Mouse (Mus musculus) gastrocnemius, postnatal 4 days (tissue): ENCODE measurements around the gene Maea. TPM values are rescaled to one million over a fixed set of nuclear protein-coding genes. Genes with fewer than 3 reads are reported as not detected.
A peak's percentile ranks its signal among the peaks of the same experiment; 100 is the strongest.

Experiments used
- DNase-seq, 2 experiments: peaks; one replicate each; pipeline ENCODE4 v3.0.0; 2021 to 2022; ENCODE audit warnings: low spot score in 2 of 2, mixed read lengths in 2 of 2
- total RNA-seq, 2 experiments: library from RNA; stranded (reverse); gene quantifications; 2 replicates each; pipeline ENCODE4 v1.2.3; 2021

Maea gene
- total RNA-seq, 2 experiments from 2014 or later = 109 to 112 TPM

DNA sequence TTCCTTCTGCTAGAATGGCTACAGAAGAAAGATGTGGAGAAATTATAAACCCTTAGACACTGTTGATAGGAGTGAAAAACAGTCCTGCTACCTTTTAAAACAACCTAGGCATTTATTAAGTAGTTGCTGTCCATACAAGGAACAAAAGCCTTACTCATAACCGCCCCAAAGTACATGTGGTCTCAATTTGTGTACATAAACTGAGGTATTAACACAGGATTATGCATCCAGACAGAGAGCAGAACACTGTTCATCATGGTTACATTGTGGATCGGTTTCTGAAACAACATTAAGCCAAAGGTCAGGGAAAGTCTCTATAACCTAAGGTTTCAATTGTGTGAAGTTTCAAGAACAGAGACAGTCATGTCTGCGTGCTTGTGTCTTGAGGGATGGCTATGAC is 17.7 kb downstream of the Maea start:
- no peak for DNase-seq

DNA sequence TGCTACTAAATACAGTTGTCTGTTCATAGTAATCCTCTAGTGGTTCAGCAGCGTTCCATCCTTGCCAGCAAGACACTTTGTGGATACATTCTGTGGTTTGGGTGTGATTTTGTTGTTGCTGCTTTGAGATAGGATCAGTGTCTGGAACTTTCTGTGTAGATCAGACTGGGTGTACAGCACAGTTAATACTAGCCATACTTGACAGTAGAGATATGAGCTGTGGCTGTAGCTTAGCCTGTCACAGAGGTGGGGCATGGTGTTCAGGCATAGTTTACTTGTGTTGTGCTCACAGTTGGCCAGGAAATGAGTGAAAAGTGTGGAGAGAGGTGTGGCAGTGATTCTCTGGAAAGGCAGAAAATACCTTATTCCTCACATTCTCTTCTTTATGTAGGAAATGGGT is 22.2 kb downstream of the Maea start:
- no peak for DNase-seq

DNA sequence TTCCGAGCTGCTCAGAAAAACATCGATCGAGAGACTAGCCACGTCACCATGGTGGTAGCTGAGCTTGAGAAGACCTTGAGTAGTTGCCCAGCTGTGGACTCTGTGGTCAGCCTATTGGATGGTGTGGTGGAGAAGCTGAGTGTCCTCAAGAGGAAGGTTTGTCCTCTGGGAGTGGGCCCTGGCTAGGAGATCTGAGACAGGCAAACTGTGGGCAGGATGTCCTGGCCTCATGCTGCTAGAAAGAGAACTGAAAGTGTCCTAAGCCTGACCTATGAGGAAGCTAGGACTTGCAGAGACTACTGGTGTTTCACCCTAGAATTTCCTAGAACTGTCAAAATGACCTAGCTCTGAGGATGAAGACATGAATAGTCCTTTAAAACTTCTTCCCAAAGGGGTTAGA is 23.2 kb downstream of the Maea start:
- no peak for DNase-seq

DNA sequence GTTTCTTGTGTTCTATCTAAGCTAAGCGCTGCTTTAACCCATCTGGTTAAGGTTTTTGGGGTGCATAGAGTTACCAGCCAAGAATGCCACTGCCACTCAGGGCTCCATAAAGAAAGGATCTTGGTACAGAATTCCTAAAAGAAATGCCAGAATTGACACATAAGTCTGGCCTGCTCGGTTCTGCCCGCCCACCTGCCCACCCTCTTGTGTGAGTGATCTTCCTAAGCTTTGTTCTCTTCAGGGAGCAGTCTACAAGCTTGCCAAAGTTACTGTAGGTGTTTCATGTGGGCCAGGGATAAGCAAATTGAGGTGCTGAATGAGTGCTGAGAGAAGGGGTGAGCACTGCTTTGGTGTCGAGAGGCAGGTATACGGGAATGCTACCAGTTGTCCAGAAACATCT is 28.0 kb downstream of the Maea start:
- no peak for DNase-seq

DNA sequence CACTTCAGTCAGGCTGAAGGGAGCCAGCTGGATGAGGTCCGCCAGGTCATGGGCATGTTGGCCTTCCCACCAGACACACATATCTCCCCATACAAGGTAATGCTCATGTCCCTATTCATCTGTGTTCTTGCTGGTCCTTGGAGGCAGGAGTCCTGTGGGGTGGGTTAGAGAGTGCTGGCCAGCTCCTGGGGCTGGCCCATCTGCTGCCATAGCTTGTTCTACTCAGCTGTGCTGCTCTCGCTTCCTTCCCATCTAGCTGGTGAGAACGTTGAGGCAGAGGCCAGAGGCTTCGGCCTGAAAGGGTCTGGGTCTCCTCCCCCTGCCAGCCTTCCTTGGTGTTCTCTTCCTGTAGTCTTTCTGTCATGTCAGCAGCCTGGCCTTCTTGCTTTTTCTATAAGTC is 33.3 kb downstream of the Maea start:
- DNase-seq = no peak

DNA sequence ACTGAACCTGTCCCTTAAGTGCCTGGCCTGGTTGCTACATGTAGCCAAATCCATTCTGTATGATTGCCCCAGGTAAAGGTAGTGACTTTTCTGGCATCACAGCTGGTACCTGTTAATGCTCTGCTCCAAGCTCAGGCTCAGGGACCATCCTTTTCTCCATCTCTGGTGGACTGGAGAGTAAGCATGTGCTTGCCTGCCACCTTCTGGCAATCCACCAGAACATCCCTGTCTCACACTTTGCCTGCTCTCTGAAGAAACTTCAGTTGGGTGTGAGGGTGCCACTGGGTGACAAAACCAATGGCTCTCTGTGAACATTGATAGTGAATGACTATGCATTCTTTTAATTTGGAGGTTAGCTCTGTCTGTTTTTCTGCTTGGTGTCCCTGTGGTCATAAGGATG is 35.8 kb downstream of the Maea start:
- DNase-seq = no peak

DNA sequence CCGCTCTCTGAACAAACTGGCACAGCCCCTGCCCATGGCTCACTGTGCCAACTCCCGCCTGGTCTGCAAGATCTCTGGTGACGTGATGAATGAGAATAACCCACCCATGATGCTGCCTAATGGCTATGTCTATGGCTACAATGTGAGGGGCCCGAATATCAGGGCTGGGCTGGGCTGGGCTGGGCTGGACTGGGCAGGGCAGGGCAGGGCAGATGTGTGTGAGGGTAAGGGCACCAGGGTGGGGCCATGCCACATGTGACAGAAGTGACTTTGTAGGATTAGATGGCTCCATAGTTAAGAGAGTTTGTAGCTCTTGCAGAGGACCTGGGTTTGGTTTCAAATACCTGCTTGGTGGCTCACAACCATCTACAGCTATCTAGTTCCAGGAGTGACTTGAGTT is 36.4 kb downstream of the Maea start:
- DNase-seq = no peak

DNA sequence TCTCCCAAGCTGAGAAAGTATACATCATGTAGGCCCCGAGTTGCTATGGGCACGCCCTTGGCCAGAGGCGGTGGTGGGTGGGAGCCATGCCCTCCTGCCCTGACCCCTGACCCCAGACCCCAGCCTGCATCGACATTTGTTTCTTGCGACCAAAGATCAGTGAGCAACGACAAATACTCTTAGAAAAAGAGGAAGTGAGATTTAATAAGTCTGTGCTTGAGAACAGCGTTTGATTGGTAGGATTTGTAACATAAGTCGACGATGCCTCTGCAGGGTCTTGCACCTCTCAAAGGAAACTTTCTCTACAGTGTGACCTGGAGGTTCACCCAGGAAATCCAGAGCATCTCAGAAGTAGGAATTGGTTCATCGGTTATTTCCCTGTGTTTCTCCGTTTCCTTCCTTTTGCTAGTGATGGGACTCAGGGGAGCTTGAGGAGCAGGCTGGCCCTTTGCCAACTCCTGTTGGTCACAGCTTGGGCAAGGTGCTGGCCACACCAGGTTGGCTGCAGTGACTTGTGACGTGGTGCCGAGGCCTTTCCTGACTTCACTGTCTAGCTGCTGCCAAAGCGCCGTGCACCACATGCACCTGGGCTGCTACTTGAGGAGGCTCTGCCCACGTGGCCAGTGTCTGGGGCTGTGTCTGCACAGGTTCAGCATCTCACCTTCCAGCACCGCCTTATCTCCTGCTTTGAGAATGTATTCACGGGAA is 37.2 kb downstream of the Maea start:
- DNase-seq = no peak

DNA sequence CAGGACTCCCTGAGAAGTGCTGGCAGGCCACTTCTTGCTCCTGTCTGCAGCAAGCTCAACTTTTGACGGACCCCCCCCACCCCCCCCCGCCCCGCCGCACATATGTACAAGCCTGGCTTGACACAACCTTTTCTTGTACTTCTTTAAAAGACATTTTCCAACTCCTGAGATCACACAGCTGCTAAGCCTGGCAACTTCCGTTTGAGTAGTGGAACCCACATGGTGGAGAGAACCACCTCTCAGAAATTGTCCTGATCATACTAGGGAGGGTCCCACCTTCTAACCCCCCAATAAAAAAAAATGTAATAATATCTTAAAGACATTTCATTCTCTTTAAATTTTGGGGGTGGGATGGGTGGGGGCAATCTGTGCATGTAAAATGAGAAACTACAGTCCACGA is 41.9 kb downstream of the Maea start:
- DNase-seq = no peak

DNA sequence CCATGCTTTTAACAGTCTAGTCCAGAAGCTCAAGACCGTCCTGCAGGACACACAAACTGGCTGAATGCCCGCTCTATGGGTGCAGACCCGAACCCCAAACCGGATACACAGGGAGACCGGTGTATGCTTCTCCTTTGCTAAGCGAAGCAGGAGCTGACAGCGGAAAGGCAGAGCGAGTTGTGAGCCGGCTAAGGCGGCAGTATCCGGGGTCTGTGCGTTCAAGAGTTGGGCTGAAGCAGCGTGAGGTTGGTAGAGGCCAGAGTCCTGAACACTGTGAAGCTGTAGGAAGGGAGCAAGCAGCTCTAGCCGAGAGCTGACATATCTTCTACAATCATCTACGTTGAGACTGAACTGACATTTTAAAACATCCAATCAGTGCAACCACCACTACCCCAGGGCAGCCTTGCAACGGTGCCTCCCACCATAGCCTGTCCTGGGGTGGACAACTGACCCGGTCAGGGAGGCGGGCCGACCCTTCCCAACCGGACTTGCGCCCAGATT is 42.5 kb downstream of the Maea start:
- DNase-seq = peak in 1 of 2 experiments; percentile 40

DNA sequence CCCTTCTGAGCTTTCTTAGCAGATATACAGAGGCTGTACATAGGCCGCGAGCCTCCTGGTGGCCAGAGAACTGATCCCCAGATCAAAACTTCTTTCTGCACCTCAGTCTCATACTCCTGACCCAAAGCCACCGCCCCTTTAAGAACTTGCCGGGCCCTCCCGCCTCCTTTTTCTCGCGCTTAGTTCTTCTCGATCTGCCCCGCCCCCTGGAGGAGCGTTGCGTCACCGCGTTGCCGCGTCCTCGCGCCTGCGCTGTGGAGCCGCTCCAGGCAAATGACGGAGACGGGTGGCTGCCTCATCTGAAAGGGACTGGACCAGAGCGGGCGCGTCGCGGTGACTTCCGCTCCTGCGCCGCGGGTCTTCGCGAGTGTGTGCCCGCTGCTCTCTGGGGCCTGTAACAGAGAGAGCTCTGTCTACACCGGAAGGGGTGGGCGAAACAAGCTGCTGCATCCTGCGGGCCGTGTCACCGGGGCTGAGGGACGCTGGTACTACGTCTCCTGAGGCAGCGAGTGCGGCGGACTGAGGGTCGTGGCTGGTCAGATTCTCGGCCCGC is 43.1 kb downstream of the Maea start, which contains the start of gene Uvssa:
TSS of gene Uvssa (plus strand) at position 248 of the 553 bp plus-strand sequence.
- DNase-seq = peak; percentile 98 to 100

DNA sequence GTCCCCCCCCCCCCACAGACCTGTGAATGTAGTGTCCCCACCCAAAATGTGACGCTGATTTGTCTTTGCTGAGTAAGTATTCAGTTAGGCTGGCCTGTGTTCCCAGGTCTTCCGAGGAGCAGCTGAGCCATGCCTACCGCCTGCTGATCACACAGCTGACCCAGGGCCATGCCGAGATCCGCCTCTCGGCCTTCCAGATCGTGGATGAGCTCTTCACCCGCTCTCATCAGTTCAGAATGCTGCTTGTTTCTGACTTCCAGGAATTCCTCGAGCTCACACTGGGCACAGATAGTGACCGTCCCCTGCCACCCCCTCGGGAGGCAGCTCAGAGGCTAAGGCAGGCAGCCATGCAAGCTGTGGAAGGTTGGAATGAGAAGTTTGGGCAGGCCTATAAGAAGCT is 52.2 kb downstream of the Maea start:
- DNase-seq = no peak

DNA sequence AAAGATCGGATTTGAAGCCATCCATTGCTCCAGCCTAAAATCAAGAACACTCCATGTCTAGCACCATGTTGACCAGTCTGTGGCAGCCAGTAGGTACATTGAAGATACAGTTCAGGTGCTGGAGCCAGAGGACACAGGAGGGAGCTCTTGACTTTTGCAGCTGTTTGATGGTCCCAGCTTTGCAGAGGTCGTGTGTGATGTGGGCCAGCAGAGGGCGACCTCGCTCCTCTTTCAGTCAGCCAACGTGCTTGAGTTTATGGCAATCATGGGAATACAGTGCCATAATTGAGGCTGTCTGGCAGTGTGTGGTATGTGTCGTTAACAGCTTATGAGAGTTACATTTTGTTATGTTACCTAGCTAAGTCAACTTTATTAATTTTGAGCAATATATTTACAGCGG is 58.5 kb downstream of the Maea start:
- DNase-seq = peak; percentile 53 to 68

DNA sequence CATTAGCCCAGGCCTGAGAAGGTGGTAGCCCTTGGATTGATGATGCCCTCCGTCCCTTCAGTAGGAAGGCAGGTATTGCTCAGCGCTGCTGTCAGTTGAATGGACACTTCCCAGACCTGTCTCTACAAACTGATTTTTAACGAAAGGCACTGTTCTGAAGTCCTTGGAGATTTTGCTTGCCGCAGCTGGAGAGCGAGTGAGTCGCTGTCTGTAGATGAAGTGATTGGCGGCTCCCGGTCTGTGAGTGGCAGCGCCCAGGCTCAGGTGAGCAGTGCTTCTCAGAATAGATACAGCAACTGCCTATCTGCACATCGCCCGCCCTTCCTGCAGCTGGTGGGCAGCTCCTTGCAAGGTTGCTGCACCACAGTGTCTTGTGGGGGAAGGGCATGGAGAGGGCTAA is 60.4 kb downstream of the Maea start:
- DNase-seq = no peak

DNA sequence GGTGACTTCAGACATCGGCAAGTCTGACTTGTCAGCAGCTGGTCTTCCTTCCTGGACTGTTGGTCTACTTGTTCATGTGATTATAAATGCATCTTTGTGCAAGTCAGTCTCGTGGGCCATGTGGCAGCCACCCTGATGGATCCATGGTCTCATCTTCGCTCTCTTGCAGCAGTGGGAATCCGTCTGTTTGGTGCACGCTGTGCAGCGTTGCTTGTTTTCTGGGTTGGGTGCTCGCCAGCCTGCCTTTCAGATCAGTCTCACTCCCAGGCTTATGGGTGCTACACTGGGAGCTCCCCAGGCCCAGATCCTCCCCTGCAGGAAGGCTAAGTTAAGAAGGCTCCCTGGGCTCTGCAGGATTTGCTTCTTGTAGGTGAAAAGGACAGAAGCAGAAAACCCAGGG is 61.5 kb downstream of the Maea start:
- DNase-seq = no peak

DNA sequence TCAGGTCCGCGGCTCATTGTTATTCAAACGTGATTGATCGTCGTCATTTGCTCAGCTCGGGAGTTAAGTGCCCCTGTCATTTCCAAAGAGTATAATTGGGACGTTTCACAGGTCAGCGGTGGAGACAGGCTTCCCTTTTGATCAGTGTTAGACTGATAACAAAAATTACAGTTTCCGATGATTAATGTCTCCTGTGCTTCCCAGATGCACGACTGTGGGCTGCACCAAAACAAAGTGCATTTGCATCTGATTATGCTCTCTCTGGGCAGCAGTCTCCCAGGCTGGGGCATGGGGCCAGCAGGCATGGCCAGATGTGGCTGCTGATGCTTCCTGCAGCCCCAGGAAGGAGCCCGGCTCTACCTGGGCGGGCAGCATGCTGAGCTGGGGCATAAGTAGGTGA is 65.5 kb downstream of the Maea start:
- DNase-seq = no peak

DNA sequence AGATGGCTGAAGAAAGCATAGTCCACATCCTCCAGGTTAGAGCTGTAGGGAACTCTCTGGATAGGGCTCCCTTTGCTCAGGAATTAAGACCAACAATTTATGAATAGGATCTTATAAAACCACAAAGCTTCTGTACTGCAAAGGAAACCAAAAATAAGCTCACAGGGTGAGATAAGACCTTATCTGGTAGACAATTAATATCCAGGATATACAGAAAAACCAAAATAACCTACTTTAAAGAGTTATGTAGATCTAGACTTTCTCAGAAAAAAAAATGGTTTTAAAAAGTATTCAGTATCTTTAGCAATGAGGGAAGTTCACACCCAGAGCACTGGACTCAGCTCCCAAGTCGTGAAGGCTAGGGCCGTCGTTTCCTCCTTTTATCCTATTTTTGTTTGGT is 85.0 kb downstream of the Maea start:
- no peak for DNase-seq

Other genes with a start within 250 kb of the Maea start
- not detected for gene Slc5a1, start 231.3 kb upstream of the Maea start, total RNA-seq
- gene Spon2, start 117.1 kb upstream of the Maea start, total RNA-seq = 10 to 100 TPM; 40.1 to 52.1 TPM
- gene Ctbp1, start 60.5 kb upstream of the Maea start, total RNA-seq = 100 to 1,000 TPM; 242 to 244 TPM
- gene Uvssa, start 43.0 kb downstream of the Maea start, total RNA-seq = 10 to 100 TPM in 1 of 2 experiments, 1 to 10 TPM in 1; 8.7 to 11.6 TPM
- not detected for gene Nkx1-1, start 98.5 kb downstream of the Maea start, total RNA-seq